Mouse (Mus musculus) midbrain, embryonic 12.5 days (tissue): ENCODE results near the gene Tmbim1. TPM values are rescaled to one million over a fixed set of nuclear protein-coding genes. Genes with fewer than 3 reads are reported as not detected.
A peak's percentile ranks its signal among the peaks of the same experiment; 100 is the strongest.

ENCODE experiments used
- ATAC-seq: fragments of 200-750 bp; cut with Nextera tagmentation; 2 replicates; pipeline ENCODE4 v1.8.0; 2017; ENCODE audit warnings: low read depth, moderate TSS enrichment, moderate library complexity; ENCODE audit not compliant: low FRiP score
- H3K27ac ChIP-seq: fragments of 300-500 bp; sonication (generic); replicated peaks from 2 replicates; pipeline ENCODE4 v1.5.1; 2016; ENCODE audit warnings: mild to moderate bottlenecking
- H3K27me3 ChIP-seq: fragments of 300-500 bp; sonication (generic); 2 replicates; pipeline ENCODE4 v1.6.1; 2016; ENCODE audit warnings: mild to moderate bottlenecking
- H3K36me3 ChIP-seq: fragments of 300-500 bp; sonication (generic); 2 replicates; pipeline ENCODE4 v1.6.1; 2016
- H3K4me1 ChIP-seq: fragments of 300-500 bp; sonication (generic); 2 replicates; pipeline ENCODE4 v1.6.1; 2016
- H3K4me2 ChIP-seq: fragments of 300-500 bp; sonication (generic); replicated peaks from 2 replicates; pipeline ENCODE4 v1.6.1; 2016; ENCODE audit warnings: mild to moderate bottlenecking, moderate library complexity
- H3K4me3 ChIP-seq: fragments of 300-500 bp; sonication (generic); 2 replicates; pipeline ENCODE4 v1.5.1; 2016; ENCODE audit warnings: mild to moderate bottlenecking
- H3K9ac ChIP-seq: fragments of 300-500 bp; sonication (generic); replicated peaks from 2 replicates; pipeline ENCODE4 v1.6.1; 2016; ENCODE audit warnings: mild to moderate bottlenecking, moderate library complexity
- H3K9me3 ChIP-seq: fragments of 300-500 bp; sonication (generic); 2 replicates; pipeline ENCODE4 v1.6.1; 2016; ENCODE audit warnings: mild to moderate bottlenecking
- WGBS: fragments of 180-500 bp; shearing (Covaris S2); methylation state at CpG from one replicate; pipeline ENCODE4 v1.1.7; 2016; 5-methylcytosine and 5-hydroxymethylcytosine counted together
- polyA plus RNA-seq: library from polyadenylated mRNA; unstranded; fragments of >200 nt; fragmentation: Nextera tagmentation; extraction: Ambion mirVana; gene quantifications from 2 replicates; pipeline ENCODE4 v1.2.1, GENCODE M21; 2016

Gene Tmbim1
- polyA plus RNA-seq, 1 experiment from 2014 or later = 9.8 TPM

GRCm38 (mm10) chr1:74300347-74301110 lies 4.9 kb downstream of the Tmbim1 start:
- no peak overlapping the region for H3K4me3 ChIP-seq
- H3K27me3 ChIP-seq = peaks cover 23% of the 10 kb centered on the region
- no peak overlapping the region for H3K27ac ChIP-seq
- no peak overlapping the region for H3K4me2 ChIP-seq
- H3K4me1 ChIP-seq = peaks cover 17% of the 10 kb centered on the region
- WGBS = 90% methylated on average over 6 of the region's 6 CpGs
- peaks cover 4% of the 10 kb centered on the region; the same call in 1 of the 2 replicates for H3K36me3 ChIP-seq
- H3K9ac ChIP-seq = no peak overlapping the region
- no peaks in the 10 kb centered on the region for H3K9me3 ChIP-seq
- ATAC-seq = no peak

DNA sequence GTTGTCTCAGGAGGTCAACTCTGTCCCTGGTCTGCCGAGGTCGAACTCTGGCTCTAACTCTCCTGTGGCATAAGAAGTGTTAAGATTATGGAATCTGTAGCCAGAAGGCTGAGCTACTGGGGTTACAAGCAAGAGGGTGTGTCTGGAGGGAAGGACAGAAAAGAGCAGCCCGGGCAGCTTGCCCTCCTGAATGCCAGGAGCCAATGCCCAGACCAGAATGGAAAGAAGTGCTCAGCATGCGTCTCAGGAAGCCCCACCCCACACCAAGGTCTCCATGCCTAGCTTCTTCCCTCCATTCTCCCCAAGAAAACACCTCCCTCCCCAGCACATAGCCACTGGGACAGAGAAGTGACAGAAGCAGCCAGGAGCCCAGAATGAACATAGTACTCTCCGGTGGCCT lies 6.4 kb downstream of the Tmbim1 start:
- Histone ChIP-seq H3K27ac (no peak overlapping the region), H3K9me3 (no peaks in the 10 kb centered on the region), H3K4me3 (no peak overlapping the region), H3K4me1 (peaks cover 23% of the 10 kb centered on the region), H3K27me3 (peaks cover 17% of the 10 kb centered on the region), H3K36me3 (peaks cover 4% of the 10 kb centered on the region; the same call in 1 of the 2 replicates), H3K9ac (no peak overlapping the region), H3K4me2 (no peak overlapping the region)
- no peak for ATAC-seq
- WGBS = 79% methylated on average over 5 of the region's 5 CpGs

GRCm38 (mm10) chr1:74298157-74298750 lies 7.2 kb downstream of the Tmbim1 start:
- peaks cover 8% of the 10 kb centered on the region; the same call in 1 of the 2 replicates for H3K36me3 ChIP-seq
- H3K9ac ChIP-seq = no peak overlapping the region
- ATAC-seq = no peak
- peaks cover 10% of the 10 kb centered on the region; the same call in 1 of the 2 replicates for H3K27me3 ChIP-seq
- no peak overlapping the region for H3K4me3 ChIP-seq
- H3K4me2 ChIP-seq = no peak overlapping the region
- H3K4me1 ChIP-seq = peaks cover 16% of the 10 kb centered on the region
- 84% methylated on average over 5 of the region's 5 CpGs for WGBS
- H3K27ac ChIP-seq = no peak overlapping the region
- no peaks in the 10 kb centered on the region for H3K9me3 ChIP-seq

GRCm38 (mm10) chr1:74297269-74297668 lies 8.2 kb downstream of the Tmbim1 start:
- peaks cover 13% of the 10 kb centered on the region; the same call in 1 of the 2 replicates for H3K36me3 ChIP-seq
- H3K4me2 ChIP-seq = no peak overlapping the region
- 0 out of 2 replicates have a peak, but pooled peaks cover 3% of the 10 kb centered on the region for H3K27me3 ChIP-seq
- H3K27ac ChIP-seq = no peak overlapping the region
- no peaks in the 10 kb centered on the region for H3K9me3 ChIP-seq
- 66% methylated on average over 3 of the region's 3 CpGs for WGBS
- no peak overlapping the region for H3K4me3 ChIP-seq
- peaks cover 15% of the 10 kb centered on the region for H3K4me1 ChIP-seq
- ATAC-seq = no peak
- H3K9ac ChIP-seq = no peak overlapping the region

- Histone ChIP-seq H3K4me1 (peaks cover 15% of the 10 kb centered on the region), H3K27me3 (no peaks in the 10 kb centered on the region), H3K9me3 (no peaks in the 10 kb centered on the region), H3K9ac (no peak overlapping the region; the same call in 1 of the 2 replicates), H3K27ac (peak overlapping the region; percentile 79; the same call in 1 of the 2 replicates), H3K36me3 (peaks cover 13% of the 10 kb centered on the region; the same call in 1 of the 2 replicates), H3K4me2 (no peak overlapping the region), H3K4me3 (no peak overlapping the region)
- ATAC-seq = no peak
- 69% methylated on average over 6 of the region's 6 CpGs for WGBS
Measured at GRCm38 (mm10) chr1:74296477-74296876, 8.9 kb downstream of the Tmbim1 start.

DNA sequence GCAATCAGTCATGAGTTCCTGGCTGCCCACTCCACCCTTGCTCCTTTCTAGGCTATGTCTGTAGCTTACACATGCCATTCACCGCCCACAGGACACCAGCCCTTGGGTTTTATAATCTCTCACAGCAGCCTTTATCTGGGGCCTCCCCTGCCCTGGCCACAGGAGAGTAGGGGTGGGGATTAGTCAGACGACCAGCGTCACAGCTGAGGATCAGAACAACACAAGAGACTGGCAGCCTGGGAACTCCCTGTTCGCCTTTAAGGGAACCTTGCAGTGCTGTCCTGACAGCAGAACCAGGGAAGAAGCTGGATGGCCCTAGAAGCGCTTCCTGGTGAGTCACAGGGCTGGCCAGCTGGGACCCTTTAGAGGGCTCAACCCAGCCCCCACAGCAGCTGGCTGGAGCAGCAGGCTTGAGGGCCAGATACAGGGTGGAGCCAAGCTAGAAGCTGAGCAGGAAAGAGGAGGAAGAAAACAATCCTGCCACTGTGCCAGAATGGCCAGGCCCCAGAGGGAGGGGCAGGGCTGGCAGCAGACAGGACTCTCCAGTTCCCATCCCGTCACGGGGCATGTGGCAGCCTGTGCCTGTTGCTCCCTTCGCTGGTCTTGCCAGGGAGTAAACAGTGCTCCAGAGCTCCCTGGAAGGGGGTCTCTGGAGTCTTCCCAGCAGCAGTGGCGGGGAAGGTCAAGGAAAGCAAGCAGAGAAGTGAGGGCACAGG lies 9.8 kb downstream of the Tmbim1 start:
- no peaks in the 10 kb centered on the region for H3K27me3 ChIP-seq
- no peaks in the 10 kb centered on the region for H3K9me3 ChIP-seq
- H3K27ac ChIP-seq = peak overlapping the region; percentile 79
- H3K4me3 ChIP-seq = no peak overlapping the region
- H3K4me1 ChIP-seq = peaks cover 15% of the 10 kb centered on the region
- ATAC-seq = peak; percentile 76
- H3K4me2 ChIP-seq = peak overlapping the region; percentile 27; the same call in 1 of the 2 replicates
- 20% methylated on average over 9 of the region's 9 CpGs for WGBS
- peak overlapping the region; percentile 12 for H3K9ac ChIP-seq
- H3K36me3 ChIP-seq = peaks cover 16% of the 10 kb centered on the region; the same call in 1 of the 2 replicates

DNA sequence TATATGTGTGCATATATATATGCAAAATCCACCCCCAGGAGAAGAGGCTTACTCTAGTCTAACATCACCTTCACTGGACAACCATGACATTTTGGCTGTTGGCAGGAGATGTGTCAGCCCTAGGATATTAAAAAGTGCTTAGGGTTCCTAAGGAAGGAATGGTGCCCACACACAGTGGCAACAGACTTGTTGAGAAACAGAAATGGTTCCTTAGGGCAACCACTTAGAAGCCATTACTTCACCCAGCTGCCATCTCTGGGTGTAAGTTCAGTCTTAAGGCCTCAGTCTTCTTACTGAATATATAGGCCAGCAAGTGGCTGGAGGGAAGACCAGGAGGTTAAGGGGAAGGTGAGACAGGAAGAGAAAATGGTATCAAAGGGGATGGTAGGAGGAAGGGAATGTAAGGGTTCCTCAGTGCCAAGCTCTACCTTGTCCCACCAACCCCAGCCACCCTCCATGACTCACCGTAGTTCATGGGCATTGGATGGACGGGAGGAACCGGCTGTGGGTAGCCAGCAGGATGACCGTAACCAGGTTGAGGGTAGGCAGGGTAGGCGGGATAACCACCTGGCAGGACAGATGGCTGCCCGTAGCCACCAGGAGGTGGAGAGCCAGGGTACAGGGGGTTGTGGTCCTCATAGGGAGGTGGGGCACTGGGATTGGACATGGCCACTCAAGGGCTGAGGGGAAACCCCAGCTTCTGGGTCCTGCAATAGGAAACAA lies 10.5 kb downstream of the Tmbim1 start:
- Histone ChIP-seq H3K4me3 (no peak overlapping the region), H3K9ac (peak overlapping the region; percentile 12; the same call in 1 of the 2 replicates), H3K9me3 (no peaks in the 10 kb centered on the region), H3K27ac (peak overlapping the region; percentile 79), H3K4me1 (peaks cover 15% of the 10 kb centered on the region), H3K4me2 (0 out of 2 replicates have a peak overlapping the region, but pooled peaks have one; percentile 27), H3K27me3 (no peaks in the 10 kb centered on the region), H3K36me3 (peaks cover 24% of the 10 kb centered on the region; the same call in 1 of the 2 replicates)
- 89% methylated on average over 6 of the region's 6 CpGs for WGBS
- ATAC-seq = peak; percentile 28; the same call in 1 of the 2 replicates

DNA sequence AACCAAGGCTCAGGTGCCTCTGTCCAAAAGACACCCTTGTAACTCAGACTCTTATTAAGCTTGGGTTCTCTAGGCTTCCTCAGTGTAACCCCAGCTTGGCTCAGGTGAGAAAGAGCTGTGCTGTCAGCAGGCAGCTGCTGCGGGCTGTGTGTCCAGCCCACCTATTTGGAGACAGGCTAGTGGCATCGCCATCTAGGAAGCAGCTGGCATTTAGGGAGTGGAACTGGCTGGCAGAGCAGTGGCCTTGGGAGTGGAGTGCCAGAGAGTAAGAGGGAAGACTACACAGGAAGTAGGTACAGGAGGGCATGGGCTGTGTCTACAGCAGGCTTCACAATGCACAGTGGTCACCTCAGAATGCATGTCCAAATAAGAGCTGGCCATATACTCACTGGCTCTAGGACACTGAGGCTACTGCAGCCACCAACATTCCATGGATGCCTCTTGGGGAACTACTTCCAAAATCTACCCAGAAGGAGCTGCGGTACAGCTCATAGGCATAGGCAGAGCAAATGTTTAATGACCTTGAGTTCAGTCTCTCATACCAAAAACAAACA lies 11.3 kb downstream of the Tmbim1 start:
- Histone ChIP-seq H3K4me2 (no peak overlapping the region), H3K36me3 (peaks cover 24% of the 10 kb centered on the region; the same call in 1 of the 2 replicates), H3K9me3 (no peaks in the 10 kb centered on the region), H3K27ac (no peak overlapping the region), H3K27me3 (no peaks in the 10 kb centered on the region), H3K4me3 (no peak overlapping the region), H3K9ac (no peak overlapping the region), H3K4me1 (peaks cover 15% of the 10 kb centered on the region)
- 91% methylated on average over 3 of the region's 3 CpGs for WGBS
- no peak for ATAC-seq

- WGBS = 92% methylated on average over 8 of the region's 8 CpGs
- Histone ChIP-seq H3K4me2 (no peak overlapping the region), H3K4me3 (no peak overlapping the region), H3K36me3 (peaks cover 31% of the 10 kb centered on the region), H3K9me3 (no peaks in the 10 kb centered on the region), H3K4me1 (peaks cover 15% of the 10 kb centered on the region), H3K9ac (no peak overlapping the region), H3K27me3 (no peaks in the 10 kb centered on the region), H3K27ac (no peak overlapping the region)
- ATAC-seq = no peak
Measured at GRCm38 (mm10) chr1:74293306-74293960, 12.0 kb downstream of the Tmbim1 start.

DNA sequence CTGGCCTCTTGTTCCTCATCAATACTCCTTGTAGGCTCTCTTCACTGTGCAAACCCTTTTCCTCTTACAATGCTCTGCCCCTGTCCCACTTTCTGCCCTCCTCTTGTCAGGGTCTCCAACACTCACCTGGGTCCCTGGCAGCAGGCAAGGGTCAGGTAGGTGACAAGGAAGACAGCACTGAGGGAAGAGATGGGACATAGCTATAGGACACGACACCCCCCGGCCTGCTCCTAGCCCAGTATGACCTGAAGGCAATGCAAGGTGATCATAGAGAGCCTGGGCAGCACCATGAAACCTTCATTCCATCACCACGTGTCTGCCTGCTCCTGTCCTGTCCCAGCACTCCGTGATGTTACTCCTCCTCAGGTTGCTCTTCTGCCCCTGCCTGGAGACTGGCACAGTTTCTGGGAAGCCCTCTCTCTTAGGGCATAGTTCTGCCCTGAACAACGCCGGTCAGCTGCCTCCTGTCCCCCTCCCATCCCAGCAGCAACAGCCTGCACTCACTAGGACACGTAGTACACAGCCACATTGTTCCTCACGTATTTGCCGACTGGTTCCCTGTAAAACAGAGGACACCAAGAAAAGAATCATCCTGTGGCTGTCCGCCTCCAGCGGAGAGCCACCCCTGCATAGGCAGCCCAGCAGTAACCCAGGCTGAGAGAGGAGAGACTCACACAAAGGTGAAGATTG lies 12.9 kb downstream of the Tmbim1 start:
- Histone ChIP-seq H3K4me1 (peaks cover 15% of the 10 kb centered on the region), H3K36me3 (peaks cover 31% of the 10 kb centered on the region), H3K9me3 (no peaks in the 10 kb centered on the region), H3K27me3 (no peaks in the 10 kb centered on the region), H3K27ac (no peak overlapping the region), H3K9ac (no peak overlapping the region), H3K4me2 (no peak overlapping the region), H3K4me3 (no peak overlapping the region)
- WGBS = 89% methylated on average over 11 of the region's 11 CpGs
- ATAC-seq = no peak
